Mouse (Mus musculus): Measurements from ENCODE around the gene Adamts20. TPM values are rescaled to one million over a fixed set of nuclear protein-coding genes. Genes with fewer than 3 reads are reported as not detected.
A peak's percentile ranks its signal among the peaks of the same experiment; 100 is the strongest.

The Adamts20 gene
- total and polyA plus RNA-seq, 2 experiments from 2014 or later = 2.3 to 5.6 TPM

- no peak overlapping the region for H3K9ac ChIP-seq
- DNase-seq = peak; percentile 37
- peak; percentile 62 for TF ChIP-seq CTCF (IDR thresholded peaks at IDR 0.05; ENCODE audit: low read depth)
These were observed 92.7 kb downstream of the Adamts20 start for GRCm38 (mm10) chr15:94372548-94372947.

GRCm38 (mm10) chr15:94349052-94349451 is 116.2 kb downstream of the Adamts20 start:
- no peaks in the 10 kb centered on the region for H3K4me1 ChIP-seq (ENCODE audit: insufficient read depth)
- no peak overlapping the region for H3K4me2 ChIP-seq (ENCODE audit: low read depth)
- ATAC-seq = no peak
- H3K27ac ChIP-seq (ENCODE audit: low read depth, low read length) = no peak overlapping the region
- no peaks in the 10 kb centered on the region for H3K27me3 ChIP-seq (ENCODE audit: insufficient read depth, low read length)
- no peaks in the 10 kb centered on the region for H3K36me3 ChIP-seq (ENCODE audit: insufficient read depth)
- H3K9me3 ChIP-seq (ENCODE audit: low read length) = no peaks in the 10 kb centered on the region
- H3K4me3 ChIP-seq (ENCODE audit: low read depth, low read length) = no peak overlapping the region
- 89% methylated on average over 18 of the region's 18 CpGs for WGBS
- peak; percentile 18 for DNase-seq
- H3K9ac ChIP-seq = no peak overlapping the region
- no peak for TF ChIP-seq CTCF (IDR thresholded peaks at IDR 0.05; ENCODE audit: low read depth)

More at GRCm38 (mm10) chr15:94372548-94372947, 92.7 kb downstream of the Adamts20 start:
- H3K4me3 ChIP-seq (ENCODE audit: low read depth, low read length) = no peak overlapping the region
- ATAC-seq = no peak
- no peaks in the 10 kb centered on the region for H3K4me1 ChIP-seq (ENCODE audit: insufficient read depth)
- H3K27ac ChIP-seq (ENCODE audit: low read depth, low read length) = no peak overlapping the region
- no peaks in the 10 kb centered on the region for H3K36me3 ChIP-seq (ENCODE audit: insufficient read depth)
- no peaks in the 10 kb centered on the region for H3K27me3 ChIP-seq (ENCODE audit: insufficient read depth, low read length)
- no peaks in the 10 kb centered on the region for H3K9me3 ChIP-seq (ENCODE audit: low read length)
- WGBS = 75% methylated on average over 7 of the region's 7 CpGs
- no peak overlapping the region for H3K4me2 ChIP-seq (ENCODE audit: low read depth)

- Histone ChIP-seq H3K4me2 (ENCODE audit: low read depth) (no peak overlapping the region), H3K27ac (ENCODE audit: low read depth, low read length) (no peak overlapping the region), H3K36me3 (ENCODE audit: insufficient read depth) (no peaks in the 10 kb centered on the region), H3K27me3 (ENCODE audit: insufficient read depth, low read length) (no peaks in the 10 kb centered on the region), H3K9ac (no peak overlapping the region), H3K9me3 (ENCODE audit: low read length) (no peaks in the 10 kb centered on the region), H3K4me3 (ENCODE audit: low read depth, low read length) (no peak overlapping the region), H3K4me1 (ENCODE audit: insufficient read depth) (no peaks in the 10 kb centered on the region)
- TF ChIP-seq CTCF (IDR thresholded peaks at IDR 0.05; ENCODE audit: low read depth) = peak; percentile 3; the same call in 1 of the 2 replicates
- 92% methylated on average over 5 of the region's 5 CpGs for WGBS
- no peak for ATAC-seq
- DNase-seq = no peak
These were observed 120.9 kb downstream of the Adamts20 start for GRCm38 (mm10) chr15:94344317-94344716.

- ATAC-seq (no peak), DNase-seq (peak; percentile 52)
- Histone ChIP-seq H3K27ac (ENCODE audit: low read depth, low read length) (no peak overlapping the region), H3K36me3 (ENCODE audit: insufficient read depth) (no peaks in the 10 kb centered on the region), H3K4me3 (ENCODE audit: low read depth, low read length) (no peak overlapping the region), H3K4me1 (ENCODE audit: insufficient read depth) (no peaks in the 10 kb centered on the region), H3K9ac (no peak overlapping the region), H3K9me3 (ENCODE audit: low read length) (no peaks in the 10 kb centered on the region), H3K4me2 (ENCODE audit: low read depth) (no peak overlapping the region), H3K27me3 (ENCODE audit: insufficient read depth, low read length) (no peaks in the 10 kb centered on the region)
- TF ChIP-seq CTCF (IDR thresholded peaks at IDR 0.05; ENCODE audit: low read depth) = peak; percentile 68
- WGBS = 60% methylated on average over 10 of the region's 10 CpGs
These were observed 122.9 kb downstream of the Adamts20 start for GRCm38 (mm10) chr15:94342365-94342764.

GRCm38 (mm10) chr15:94339011-94339410 is 126.2 kb downstream of the Adamts20 start:
- no peaks in the 10 kb centered on the region for H3K9me3 ChIP-seq (ENCODE audit: low read length)
- no peaks in the 10 kb centered on the region for H3K27me3 ChIP-seq (ENCODE audit: insufficient read depth, low read length)
- TF ChIP-seq CTCF (IDR thresholded peaks at IDR 0.05; ENCODE audit: low read depth) = no peak
- ATAC-seq (no peak), DNase-seq (no peak)
- H3K4me1 ChIP-seq (ENCODE audit: insufficient read depth) = no peaks in the 10 kb centered on the region
- H3K4me2 ChIP-seq (ENCODE audit: low read depth) = no peak overlapping the region
- H3K27ac ChIP-seq (ENCODE audit: low read depth, low read length) = no peak overlapping the region
- WGBS = 93% methylated on average over 8 of the region's 8 CpGs
- no peak overlapping the region for H3K4me3 ChIP-seq (ENCODE audit: low read depth, low read length)
- no peaks in the 10 kb centered on the region for H3K36me3 ChIP-seq (ENCODE audit: insufficient read depth)
- H3K9ac ChIP-seq = no peak overlapping the region

DNA sequence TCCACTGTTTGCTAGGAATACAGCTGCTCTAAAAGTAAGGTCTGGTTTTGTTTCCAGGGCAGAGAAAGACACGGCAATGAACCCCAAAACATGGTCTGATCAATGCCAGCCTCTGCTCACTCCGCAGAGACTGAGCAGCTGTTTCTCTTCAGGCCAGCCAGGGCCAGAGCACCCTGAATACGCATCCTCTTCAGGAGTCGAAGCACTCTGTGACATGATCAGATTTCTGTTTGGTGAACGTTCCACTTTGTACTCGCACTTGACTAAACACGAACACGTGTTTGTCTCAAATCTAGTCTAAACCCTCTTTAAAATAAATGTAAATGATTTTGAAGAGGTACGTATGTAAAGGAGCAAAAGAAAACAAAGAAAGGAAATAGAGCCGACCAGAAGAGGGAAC is 130.6 kb downstream of the Adamts20 start:
- no peak for DNase-seq
- ATAC-seq = no peak
- TF ChIP-seq CTCF (IDR thresholded peaks at IDR 0.05; ENCODE audit: low read depth) = no peak
- Histone ChIP-seq H3K27ac (ENCODE audit: low read depth, low read length) (no peak overlapping the region), H3K9me3 (ENCODE audit: low read length) (no peaks in the 10 kb centered on the region), H3K27me3 (ENCODE audit: insufficient read depth, low read length) (no peaks in the 10 kb centered on the region), H3K9ac (no peak overlapping the region), H3K36me3 (ENCODE audit: insufficient read depth) (peaks cover 3% of the 10 kb centered on the region; the same call in 1 of the 2 replicates), H3K4me2 (ENCODE audit: low read depth) (no peak overlapping the region), H3K4me3 (ENCODE audit: low read depth, low read length) (no peak overlapping the region), H3K4me1 (ENCODE audit: insufficient read depth) (no peaks in the 10 kb centered on the region)
- WGBS = 39% methylated on average over 10 of the region's 10 CpGs

- 75% methylated on average over 5 of the region's 5 CpGs for WGBS
- DNase-seq = no peak
These were observed 138.6 kb downstream of the Adamts20 start for GRCm38 (mm10) chr15:94326626-94327025.

More at GRCm38 (mm10) chr15:94326626-94327025, 138.6 kb downstream of the Adamts20 start:
- no peak overlapping the region for H3K4me3 ChIP-seq (ENCODE audit: low read depth, low read length)
- H3K4me2 ChIP-seq (ENCODE audit: low read depth) = no peak overlapping the region
- peaks cover 6% of the 10 kb centered on the region; the same call in 1 of the 2 replicates for H3K36me3 ChIP-seq (ENCODE audit: insufficient read depth)
- TF ChIP-seq CTCF (IDR thresholded peaks at IDR 0.05; ENCODE audit: low read depth) = no peak
- H3K27ac ChIP-seq (ENCODE audit: low read depth, low read length) = no peak overlapping the region
- ATAC-seq = no peak
- H3K9me3 ChIP-seq (ENCODE audit: low read length) = no peaks in the 10 kb centered on the region
- H3K9ac ChIP-seq = no peak overlapping the region
- no peaks in the 10 kb centered on the region for H3K27me3 ChIP-seq (ENCODE audit: insufficient read depth, low read length)
- no peaks in the 10 kb centered on the region for H3K4me1 ChIP-seq (ENCODE audit: insufficient read depth)

All from forebrain, postnatal 0 days (tissue).